8 mouse cellular contexts compared by ENCODE assay signal in genomic region chr8:11311681-11312348, GRCm38 (mm10). TPM values are rescaled to one million over a fixed set of nuclear protein-coding genes. Genes with fewer than 3 reads are reported as not detected.
DNase-seq lines count a peak whose midpoint lies in the region; ATAC-seq and TF ChIP-seq lines count a peak whose summit lies in the region.

No protein-coding gene starts in this region.

- no peak for TF ChIP-seq CTCF in cerebellum, adult 2 months (IDR thresholded peaks at IDR 0.05; ENCODE audit: borderline replicate concordance, insufficient read depth, low read depth, low read length)
- TF ChIP-seq CTCF in olfactory bulb, adult 2 months (IDR thresholded peaks at IDR 0.05; ENCODE audit: insufficient read depth, low read depth, low read length) = no peak

- TF ChIP-seq POLR2A in cerebellum, adult 2 months (IDR thresholded peaks at IDR 0.05; ENCODE audit: borderline replicate concordance, insufficient read depth, low read length) = no peak
- no peak for TF ChIP-seq POLR2A in olfactory bulb, adult 2 months (IDR thresholded peaks at IDR 0.05; ENCODE audit: insufficient read depth, low read depth, low read length)

- H3K36me3 ChIP-seq in intestine, embryonic 16.5 days (ENCODE audit: control insufficient read depth, insufficient read depth, low read length) = no peaks in the 10 kb centered on the region
- H3K36me3 ChIP-seq in liver, embryonic 16.5 days (ENCODE audit: control insufficient read depth, insufficient read depth) = no peaks in the 10 kb centered on the region

- peak overlapping the region; percentile 32 for H3K4me3 ChIP-seq in cerebellum, adult 2 months (replicated peaks; ENCODE audit: insufficient read depth, low read depth, low read length)
- H3K4me3 ChIP-seq in intestine, embryonic 16.5 days (ENCODE audit: low read length) = peak overlapping the region; percentile 74
- peak overlapping the region; percentile 56 for H3K4me3 ChIP-seq in liver, embryonic 16.5 days (ENCODE audit: low read depth, low read length)
- H3K4me3 ChIP-seq in olfactory bulb, adult 2 months (ENCODE audit: insufficient read depth, low read depth, low read length) = peak overlapping the region; percentile 71

- no peaks in the 10 kb centered on the region for H3K27me3 ChIP-seq in cerebellum, adult 2 months (ENCODE audit: control insufficient read depth, insufficient read depth, low read length)
- peaks cover 11% of the 10 kb centered on the region for H3K27me3 ChIP-seq in intestine, embryonic 16.5 days (replicated peaks; ENCODE audit: control insufficient read depth, insufficient read depth, low read length)
- H3K27me3 ChIP-seq in liver, embryonic 16.5 days (ENCODE audit: control insufficient read depth, insufficient read depth, low read depth, low read length) = peaks cover 40% of the 10 kb centered on the region

- peak overlapping the region; percentile 90 for H3K9ac ChIP-seq in intestine, embryonic 16.5 days (ENCODE audit: low read depth, low read length)
- peak overlapping the region; percentile 51 for H3K9ac ChIP-seq in liver, embryonic 16.5 days (ENCODE audit: low read depth, low read length)

- peak; percentile 36 for ATAC-seq in intestine, embryonic 16.5 days
- no peak for ATAC-seq in liver, embryonic 16.5 days (ENCODE audit: low read depth)
- no peak for ATAC-seq in monocyte, adult 5-6 weeks (replicated peaks; ENCODE audit: insufficient number of reproducible peaks, low FRiP score, low TSS enrichment, poor library complexity, severe bottlenecking)

- no peaks in the 10 kb centered on the region for H3K9me3 ChIP-seq in intestine, embryonic 16.5 days (ENCODE audit: control insufficient read depth, low read length)
- no peaks in the 10 kb centered on the region for H3K9me3 ChIP-seq in liver, embryonic 16.5 days (replicated peaks; ENCODE audit: control insufficient read depth, low read length)

- peak in 1 of 2 experiments; percentile 10 for DNase-seq in cerebellum, adult 2 months
- no peak for DNase-seq in cerebellum, adult 9-11 months
- DNase-seq in embryo, embryonic 11 days = peak; percentile 66
- DNase-seq in heart, adult 11 months = peak; percentile 98

- WGBS in cerebellum, adult 2 months = 12% methylated on average over 34 of the region's 34 CpGs
- WGBS in intestine, embryonic 16.5 days = 5% methylated on average over 34 of the region's 34 CpGs
- 4% methylated on average over 34 of the region's 34 CpGs for WGBS in liver, embryonic 16.5 days (ENCODE audit: insufficient replicate concordance)
- WGBS in olfactory bulb, adult 2 months = 8% methylated on average over 34 of the region's 34 CpGs

- no peaks in the 10 kb centered on the region for H3K4me1 ChIP-seq in cerebellum, adult 2 months (ENCODE audit: control insufficient read depth, insufficient read depth, low read length)
- peaks cover 30% of the 10 kb centered on the region for H3K4me1 ChIP-seq in intestine, embryonic 16.5 days (ENCODE audit: control insufficient read depth, insufficient read depth, low read length)
- no peaks in the 10 kb centered on the region for H3K4me1 ChIP-seq in liver, embryonic 16.5 days (ENCODE audit: control insufficient read depth, low read depth, low read length)
- H3K4me1 ChIP-seq in olfactory bulb, adult 2 months (ENCODE audit: control insufficient read depth, insufficient read depth, low read length) = peaks cover 24% of the 10 kb centered on the region

- peak overlapping the region; percentile 85 for H3K4me2 ChIP-seq in intestine, embryonic 16.5 days (ENCODE audit: low read depth, low read length)
- H3K4me2 ChIP-seq in liver, embryonic 16.5 days (ENCODE audit: low read depth, low read length) = peak overlapping the region; percentile 59

- H3K27ac ChIP-seq in cerebellum, adult 2 months (ENCODE audit: insufficient read depth, low read length) = no peak overlapping the region
- H3K27ac ChIP-seq in intestine, embryonic 16.5 days (ENCODE audit: low read length) = peak overlapping the region; percentile 85
- no peak overlapping the region for H3K27ac ChIP-seq in liver, embryonic 16.5 days (ENCODE audit: low read length)
- peak overlapping the region; percentile 34; the same call in 1 of the 2 replicates for H3K27ac ChIP-seq in olfactory bulb, adult 2 months (ENCODE audit: insufficient read depth, low read depth, low read length)

RNA-seq across cellular contexts. Expression of gene Col4a2, which starts 0.8 kb away (rescaled TPM):
- polyA plus RNA-seq in cerebellum, adult 2 months (2012; rRNA removed) = 13.8 and 15.0 TPM in 2 replicates
- 39.1 and 50.2 TPM in 2 replicates for polyA plus RNA-seq in intestine, embryonic 16.5 days (2015; fragmentation: Nextera tagmentation; extraction: Ambion mirVana)
- polyA plus RNA-seq in liver, embryonic 16.5 days (2015; fragmentation: Nextera tagmentation; extraction: Ambion mirVana) = 7.2 and 9.2 TPM in 2 replicates
- polyA plus RNA-seq in olfactory bulb, adult 2 months (2012; ENCODE audit: insufficient read depth, insufficient read length, low replicate concordance, missing spikeins) = not detected in 2 replicates
- total RNA-seq in monocyte, adult 5-6 weeks (2017) = 1.7 to 5.2 TPM (median 3.4 TPM) in 3 replicates

RNA-seq across cellular contexts. Expression of gene Col4a1, which starts 0.8 kb away (rescaled TPM):
- 14.8 and 15.6 TPM in 2 replicates for polyA plus RNA-seq in cerebellum, adult 2 months (2012; rRNA removed)
- 136 and 172 TPM in 2 replicates for polyA plus RNA-seq in intestine, embryonic 16.5 days (2015; fragmentation: Nextera tagmentation; extraction: Ambion mirVana)
- 21.1 and 25.7 TPM in 2 replicates for polyA plus RNA-seq in liver, embryonic 16.5 days (2015; fragmentation: Nextera tagmentation; extraction: Ambion mirVana)
- not detected in 2 replicates for polyA plus RNA-seq in olfactory bulb, adult 2 months (2012; ENCODE audit: insufficient read depth, insufficient read length, low replicate concordance, missing spikeins)
- 1.5 to 5.7 TPM (median 2.8 TPM) in 3 replicates for total RNA-seq in monocyte, adult 5-6 weeks (2017)

Comparison
In these comparisons a context has a peak if more than half of its experiments do, and no peak if none do; other contexts are left out.
1. H3K27ac ChIP-seq: peak in intestine, embryonic 16.5 days (single experiment) and olfactory bulb, adult 2 months (single experiment); none in cerebellum, adult 2 months (single experiment) and liver, embryonic 16.5 days (single experiment).
2. Peak in every context shown above with its lines, with median percentiles within 50 percentile points of each other: H3K4me3 ChIP-seq.